Mouse (Mus musculus) spleen, postnatal 10 days (tissue): ENCODE measurements at regions not wholly inside any gene's neighbourhood (a gene's known extent, or its start where the extent isn't known, plus 50 kb on each side); places are given as distances from the start of the nearest gene placed in this dataset.

Experiments
- DNase-seq, 2 experiments: peaks; one replicate each; pipeline ENCODE4 v3.0.0; 2021 to 2022; ENCODE audit warnings: low spot score in 2 of 2

DNA sequence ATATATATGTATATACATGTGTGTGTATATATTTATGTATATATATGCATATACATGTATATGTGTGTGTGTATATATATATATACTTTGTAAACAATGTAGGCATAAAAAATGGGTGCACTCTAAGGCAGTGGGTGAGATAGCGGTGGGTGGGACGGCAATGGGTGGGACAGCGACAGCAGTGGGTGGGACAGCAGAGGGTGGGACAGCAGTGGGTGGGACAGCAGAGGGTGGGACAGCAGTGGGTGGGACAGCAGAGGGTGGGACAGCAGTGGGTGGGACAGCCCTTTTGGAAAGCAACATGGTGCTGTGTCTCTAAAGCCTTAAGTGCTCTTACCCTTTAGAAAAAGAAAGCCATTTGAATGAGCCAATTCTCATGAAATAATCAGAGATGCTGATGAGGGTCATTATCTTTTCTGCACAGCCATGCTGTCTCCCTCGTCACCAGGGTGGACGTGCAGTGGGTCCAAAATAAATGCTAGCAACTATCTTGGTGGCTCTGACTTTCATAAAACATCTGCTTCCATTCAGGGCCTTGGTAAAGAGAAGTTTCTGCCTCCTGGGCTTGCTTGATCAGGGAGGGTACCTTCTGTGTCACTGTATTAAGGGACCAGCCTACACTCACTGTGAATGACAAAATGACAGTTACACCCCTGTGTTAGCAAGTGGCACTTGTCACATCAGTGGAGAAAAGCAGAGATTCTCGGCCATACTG, 119.3 kb upstream of the Slc44a1 start:
- no peak for DNase-seq

- DNase-seq = no peak
These were observed 121.2 kb upstream of the Slc44a1 start for GRCm38 (mm10) chr4:53319051-53319450.

- DNase-seq = no peak
These were observed 122.0 kb upstream of the Slc44a1 start for GRCm38 (mm10) chr4:53318181-53318580.

DNA sequence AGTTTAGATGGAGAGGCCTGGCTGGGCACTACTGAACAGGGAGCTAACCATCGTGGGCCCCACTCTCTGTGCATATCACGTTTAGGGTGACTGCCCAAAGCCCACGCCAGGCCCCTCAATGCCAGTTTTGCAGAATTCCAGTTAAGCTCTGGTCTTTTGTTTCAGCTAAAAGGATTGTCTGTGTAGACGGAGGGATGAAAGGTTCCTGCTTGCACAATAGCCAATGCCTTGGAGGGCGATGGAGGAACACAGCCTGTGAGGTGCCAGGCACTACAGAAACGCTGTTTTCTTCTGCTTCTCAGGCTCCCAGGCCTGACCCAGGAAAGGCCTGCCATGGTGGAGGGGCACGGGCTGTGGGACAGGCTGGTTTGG, 122.8 kb upstream of the Slc44a1 start:
- no peak for DNase-seq

GRCm38 (mm10) chr4:53316796-53317452, 123.3 kb upstream of the Slc44a1 start:
- no peak for DNase-seq

- no peak for DNase-seq
These were observed 124.1 kb upstream of the Slc44a1 start for GRCm38 (mm10) chr4:53315876-53316762.

- no peak for DNase-seq
These were observed 124.9 kb upstream of the Slc44a1 start for GRCm38 (mm10) chr4:53315121-53315875.

DNA sequence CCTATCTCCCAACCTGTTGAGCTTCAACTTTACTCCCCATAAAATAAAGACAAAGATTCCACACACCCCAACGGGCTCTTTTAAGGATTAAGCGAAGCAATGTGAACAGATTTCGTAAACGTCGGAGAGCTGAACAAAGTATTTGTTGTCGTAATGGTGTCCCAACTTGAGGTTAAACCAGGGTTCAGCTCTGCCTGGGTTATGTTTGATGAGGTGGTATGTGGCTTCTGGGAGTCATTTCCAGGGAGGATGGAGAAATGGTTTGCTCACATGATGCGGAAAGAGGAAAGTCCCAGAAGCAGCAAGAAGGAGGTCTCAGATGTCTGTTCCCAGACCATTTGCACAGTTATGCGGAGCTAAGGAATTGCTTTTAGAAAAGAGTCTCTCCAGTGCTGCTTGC, 126.1 kb upstream of the Slc44a1 start:
- DNase-seq = no peak

DNA sequence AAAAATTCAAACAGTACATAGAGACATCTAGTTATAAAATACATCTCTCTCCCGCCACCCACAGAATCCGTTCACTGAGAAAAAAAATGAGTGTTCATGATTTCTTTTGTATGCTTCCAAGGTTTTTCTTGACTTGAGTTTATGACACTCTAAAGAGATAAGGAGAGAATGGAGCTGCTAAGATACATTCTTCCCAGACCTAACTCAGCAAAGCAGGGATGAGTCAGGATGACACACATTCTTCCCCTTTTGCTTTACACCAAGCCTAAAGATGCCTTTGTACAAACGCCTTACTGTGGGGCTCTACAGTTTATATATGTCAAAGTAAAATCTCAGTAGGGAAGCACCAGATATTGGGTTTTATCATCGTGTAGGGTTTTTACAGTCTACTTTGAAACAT, 133.1 kb upstream of the Slc44a1 start:
- no peak for DNase-seq

GRCm38 (mm10) chr4:53304782-53305385, 135.3 kb upstream of the Slc44a1 start:
- DNase-seq = no peak

- DNase-seq = no peak
These were observed 135.9 kb upstream of the Slc44a1 start for GRCm38 (mm10) chr4:53304290-53304654.

GRCm38 (mm10) chr4:53303621-53304289, 136.5 kb upstream of the Slc44a1 start:
- no peak for DNase-seq

DNA sequence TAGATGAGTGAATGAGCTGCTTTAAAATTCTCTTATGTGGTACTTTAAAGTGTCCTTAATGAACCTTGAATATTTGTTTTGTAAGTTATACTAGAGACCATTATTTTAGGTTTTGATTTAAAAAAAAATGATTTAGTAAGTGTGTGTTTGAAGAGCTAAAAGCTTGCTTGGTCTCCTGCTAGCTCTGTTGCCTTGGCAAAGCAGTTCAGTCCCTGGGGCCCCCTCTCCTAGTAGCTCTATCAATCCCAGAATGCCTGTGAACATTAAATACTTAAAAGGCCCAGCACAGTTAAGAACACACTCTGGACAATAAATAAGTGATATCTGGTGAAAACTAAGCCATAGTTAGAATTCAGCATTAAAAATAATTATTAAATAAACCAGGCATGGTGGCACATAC, 138.3 kb upstream of the Abca1 start:
- no peak for DNase-seq

DNA sequence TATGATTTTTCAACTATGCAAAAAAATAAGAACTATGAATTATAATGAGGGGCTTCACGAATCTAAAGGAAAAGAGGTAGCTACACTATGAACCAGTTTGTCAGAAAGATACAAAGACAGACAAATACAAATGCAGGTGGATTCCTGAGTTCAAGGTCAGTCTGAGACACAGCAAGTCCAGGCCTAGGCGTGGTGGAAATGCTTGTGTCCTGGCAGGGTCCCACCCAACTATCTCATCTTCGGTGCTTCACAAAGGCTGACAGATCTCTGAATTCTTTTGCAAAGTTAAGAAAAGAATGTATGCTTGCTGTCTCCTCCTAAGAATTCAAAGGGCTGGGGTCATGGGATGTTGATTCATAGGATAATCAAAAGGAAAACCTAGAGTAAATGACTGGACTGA, 132.9 kb upstream of the Abca1 start:
- DNase-seq = no peak

DNA sequence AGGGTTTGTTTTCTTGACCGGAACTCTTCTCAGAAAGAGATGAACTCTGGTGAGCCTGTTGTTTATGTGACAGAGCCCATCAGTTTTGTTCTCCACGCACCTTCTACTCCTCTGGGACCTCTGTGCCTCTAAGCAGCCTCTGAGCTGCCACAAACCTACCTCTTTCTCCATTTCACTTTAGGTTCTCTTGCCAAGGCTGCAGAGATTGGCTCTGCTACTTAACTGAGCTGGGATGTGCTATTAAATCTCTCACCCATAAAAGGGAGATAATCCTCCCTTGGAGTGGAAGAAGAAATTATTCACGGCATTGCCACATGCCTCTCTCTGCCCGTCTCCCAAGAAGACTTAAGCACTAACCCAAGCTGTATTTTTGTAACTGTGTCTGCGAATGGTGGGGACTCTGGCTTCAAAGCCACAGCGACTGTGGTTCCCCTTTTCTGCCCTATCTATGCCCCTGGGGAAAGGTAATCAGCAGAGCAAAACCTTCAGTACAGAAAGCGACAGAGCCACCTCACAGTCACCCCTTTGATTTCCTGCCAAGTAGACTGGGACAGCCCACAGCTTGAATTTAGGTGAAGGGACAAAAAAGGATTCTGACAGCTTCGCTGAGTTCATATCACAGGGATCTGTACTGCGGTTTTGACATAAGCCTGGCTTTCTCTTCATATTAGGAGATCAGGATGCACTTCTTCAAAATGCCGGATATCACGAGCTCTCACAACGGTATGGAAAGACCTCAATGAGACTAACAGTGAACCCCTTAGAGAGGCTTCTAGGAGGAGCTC, 118.2 kb upstream of the Abca1 start:
- DNase-seq = peak; percentile 11 to 56

DNA sequence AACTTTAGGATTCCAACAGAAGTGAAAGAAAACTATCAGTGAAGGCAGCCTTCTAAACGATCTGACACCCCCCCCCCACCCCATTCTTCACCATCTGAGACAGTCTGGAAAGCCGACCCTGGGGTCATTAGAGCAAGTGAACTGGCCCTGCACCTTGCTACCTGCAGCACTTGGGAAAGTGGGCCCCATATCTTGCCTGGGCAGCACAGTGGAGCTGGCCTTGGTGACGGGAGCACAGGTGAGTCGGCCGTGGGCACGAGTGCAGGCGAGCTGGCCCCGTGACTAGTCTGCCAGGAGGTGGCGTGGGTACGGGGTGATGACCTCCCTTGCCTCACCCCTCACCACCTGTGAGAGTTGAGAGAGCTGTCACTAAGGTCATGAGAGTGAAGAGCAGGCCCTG, 110.7 kb upstream of the Abca1 start:
- no peak for DNase-seq

DNA sequence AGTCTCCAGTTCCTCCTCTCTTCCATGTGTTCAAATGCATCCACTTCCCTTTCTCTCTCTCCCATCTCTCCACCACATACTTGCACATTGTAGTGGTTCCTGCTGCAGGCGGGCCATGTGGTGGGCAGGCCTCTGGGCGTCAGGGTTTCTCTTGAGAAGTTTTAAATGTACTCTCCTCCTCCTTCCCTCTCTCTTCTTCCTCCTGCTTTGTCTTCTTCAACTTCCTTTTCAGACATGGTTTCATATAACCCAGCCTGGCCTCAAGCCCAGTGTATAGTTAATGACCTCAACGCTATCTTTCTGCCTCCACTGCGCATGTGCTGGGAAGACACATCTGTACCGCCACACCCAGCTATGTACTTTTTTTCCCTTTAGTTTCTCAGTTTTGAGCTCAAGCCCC, 110.3 kb upstream of the Abca1 start:
- DNase-seq = no peak

GRCm38 (mm10) chr4:53269251-53269842, 109.7 kb upstream of the Abca1 start:
- DNase-seq = no peak

DNA sequence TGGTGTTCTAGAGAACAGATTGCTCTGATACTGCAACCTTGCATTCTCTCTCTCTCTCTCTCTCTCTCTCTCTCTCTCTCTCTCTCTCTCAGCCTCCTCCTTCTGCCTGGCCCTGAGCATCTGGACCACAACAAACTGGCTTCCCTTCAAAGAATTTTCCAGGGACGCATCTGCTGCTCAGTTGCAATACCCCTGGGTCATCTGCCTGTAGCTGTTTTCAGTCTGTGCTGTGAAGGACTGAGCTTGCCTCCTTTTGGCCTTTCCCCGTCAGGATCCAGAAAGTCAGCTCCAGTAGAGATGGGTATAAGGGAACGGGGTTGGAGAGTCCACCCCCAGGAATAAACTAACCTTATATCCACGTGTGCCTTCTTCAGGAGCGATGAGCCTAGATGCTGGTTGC, 105.2 kb upstream of the Abca1 start:
- no peak for DNase-seq

GRCm38 (mm10) chr4:53264501-53264900, 104.8 kb upstream of the Abca1 start:
- no peak for DNase-seq
